Comparison of ENCODE assay signal across 8 mouse cellular contexts in genomic region chr4:115058871-115059590, GRCm38 (mm10). TPM values are rescaled to one million over a fixed set of nuclear protein-coding genes. Genes with fewer than 3 reads are reported as not detected.
DNase-seq lines count a peak whose midpoint lies in the region; ATAC-seq and TF ChIP-seq lines count a peak whose summit lies in the region.

No protein-coding gene starts in this region.

- WGBS in heart, embryonic 10.5 days = 2% methylated on average over 23 of the region's 23 CpGs
- WGBS in limb, embryonic 12.5 days = 2% methylated on average over 23 of the region's 23 CpGs
- under 1% methylated on average over 23 of the region's 23 CpGs for WGBS in neural tube, embryonic 12.5 days

- peaks cover 25% of the 10 kb centered on the region for H3K4me1 ChIP-seq in heart, embryonic 10.5 days
- peaks cover 25% of the 10 kb centered on the region for H3K4me1 ChIP-seq in limb, embryonic 12.5 days (replicated peaks)
- H3K4me1 ChIP-seq in neural tube, embryonic 12.5 days = peaks cover 25% of the 10 kb centered on the region

- H3K9ac ChIP-seq in limb, embryonic 12.5 days (replicated peaks) = no peak overlapping the region
- peak overlapping the region; percentile 22; the same call in 1 of the 2 replicates for H3K9ac ChIP-seq in neural tube, embryonic 12.5 days

- H3K4me3 ChIP-seq in left cerebral cortex, adult 2 months = peak overlapping the region; percentile 17; the same call in 1 of the 2 replicates
- peak overlapping the region; percentile 60 for H3K4me3 ChIP-seq in heart, embryonic 10.5 days
- peak overlapping the region; percentile 19; the same call in 1 of the 2 replicates for H3K4me3 ChIP-seq in limb, embryonic 12.5 days (replicated peaks)
- peak overlapping the region; percentile 23; the same call in 1 of the 2 replicates for H3K4me3 ChIP-seq in neural tube, embryonic 12.5 days

- DNase-seq in left cerebral cortex, adult 2 months (ENCODE audit: extremely low spot score in 1 of 2, low spot score in 2 of 2) = no peak
- DNase-seq in left cerebral cortex, postnatal 14 days (ENCODE audit: low spot score in 2 of 2) = no peak
- DNase-seq in heart, embryonic 10.5 days (ENCODE audit: low spot score) = no peak
- DNase-seq in gastrocnemius, postnatal 25 days = no peak
- no peak for DNase-seq in layer of hippocampus, postnatal 10 days (ENCODE audit: low spot score in 2 of 2)

- H3K36me3 ChIP-seq in heart, embryonic 10.5 days = no peaks in the 10 kb centered on the region
- H3K36me3 ChIP-seq in limb, embryonic 12.5 days = no peaks in the 10 kb centered on the region
- no peaks in the 10 kb centered on the region for H3K36me3 ChIP-seq in neural tube, embryonic 12.5 days

- no peaks in the 10 kb centered on the region for H3K9me3 ChIP-seq in heart, embryonic 10.5 days
- H3K9me3 ChIP-seq in limb, embryonic 12.5 days = no peaks in the 10 kb centered on the region
- H3K9me3 ChIP-seq in neural tube, embryonic 12.5 days = no peaks in the 10 kb centered on the region

- ATAC-seq in limb, embryonic 12.5 days (ENCODE audit: insufficient number of reproducible peaks, insufficient read depth, low FRiP score, low TSS enrichment, low read depth) = no peak
- ATAC-seq in neural tube, embryonic 12.5 days (ENCODE audit: low FRiP score, low read depth) = no peak
- ATAC-seq in megakaryocyte-erythroid progenitor cell, adult 5-6 weeks (replicated peaks; ENCODE audit: low FRiP score, low TSS enrichment, poor library complexity, severe bottlenecking) = no peak

- peaks cover 95% of the 10 kb centered on the region for H3K27me3 ChIP-seq in heart, embryonic 10.5 days (ENCODE audit: insufficient read depth, poor library complexity, severe bottlenecking)
- peaks cover 98% of the 10 kb centered on the region for H3K27me3 ChIP-seq in limb, embryonic 12.5 days
- H3K27me3 ChIP-seq in neural tube, embryonic 12.5 days (replicated peaks) = peaks cover 94% of the 10 kb centered on the region

- peak overlapping the region; percentile 41; the same call in 1 of the 2 replicates for H3K27ac ChIP-seq in left cerebral cortex, adult 2 months
- H3K27ac ChIP-seq in heart, embryonic 10.5 days = peak overlapping the region; percentile 91
- 0 out of 2 replicates have a peak overlapping the region, but pooled peaks have one; percentile 57 for H3K27ac ChIP-seq in limb, embryonic 12.5 days
- no peak overlapping the region for H3K27ac ChIP-seq in neural tube, embryonic 12.5 days

- no peak for TF ChIP-seq CTCF in left cerebral cortex, adult 2 months (IDR thresholded peaks at IDR 0.05)

- 0 out of 2 replicates have a peak overlapping the region, but pooled peaks have one; percentile 7 for H3K4me2 ChIP-seq in limb, embryonic 12.5 days
- H3K4me2 ChIP-seq in neural tube, embryonic 12.5 days (replicated peaks) = 0 out of 2 replicates have a peak overlapping the region, but pooled peaks have one; percentile 10

- intact Hi-C loops in left cerebral cortex, adult 2 months (cut with DNase I) = loop anchor here (1.0 to 5.0 kb wide), 2 partner anchors 72 to 157 kb away; partner anchors contain the start of gene Cmpk1
- intact Hi-C loops in left cerebral cortex, postnatal 14 days (cut with DNase I) = loop anchor here (5.0 kb wide), 2 partner anchors 157 to 878 kb away; partner anchors contain the start of gene Dmbx1

RNA-seq across cellular contexts. Expression of gene Tal1, which starts 2.8 kb away (rescaled TPM):
- 1 to 10 TPM; 1.5 TPM for total RNA-seq in left cerebral cortex, adult 2 months (2021)
- total RNA-seq in left cerebral cortex, postnatal 14 days (2021) = 1 to 10 TPM; 2.3 to 2.7 TPM
- 6.7 and 8.3 TPM in 2 replicates for polyA plus RNA-seq in heart, embryonic 10.5 days (2016; fragmentation: Nextera tagmentation; extraction: Ambion mirVana)
- 1.4 and 1.9 TPM in 2 replicates for polyA plus RNA-seq in limb, embryonic 12.5 days (2016; fragmentation: Nextera tagmentation; extraction: Ambion mirVana)
- 3.0 and 3.3 TPM in 2 replicates for polyA plus RNA-seq in neural tube, embryonic 12.5 days (2016; fragmentation: Nextera tagmentation; extraction: Ambion mirVana)
- 99.5 and 115 TPM in 2 replicates for total RNA-seq in megakaryocyte-erythroid progenitor cell, adult 5-6 weeks (2014; fragmentation: Nextera tagmentation)
- 56.3 and 63.8 TPM in 2 replicates for total RNA-seq in megakaryocyte-erythroid progenitor cell, adult 5-6 weeks (2017)
- 1 to 10 TPM in 1 of 2 experiments, under 1 TPM in 1; 0.46 to 1.3 TPM for total RNA-seq in gastrocnemius, postnatal 25 days (2021)
- total RNA-seq in layer of hippocampus, postnatal 10 days (2021) = 1 to 10 TPM; 2.0 to 2.6 TPM

RNA-seq across cellular contexts. Expression of gene Pdzk1ip1, which starts 29.5 kb away (rescaled TPM):
- total RNA-seq in left cerebral cortex, adult 2 months (2021) = under 1 TPM in 1 of 2 experiments, not detected in 1; 0.75 TPM
- under 1 TPM in 1 of 2 experiments, not detected in 1; 0.44 TPM for total RNA-seq in left cerebral cortex, postnatal 14 days (2021)
- 19.5 and 29.4 TPM in 2 replicates for polyA plus RNA-seq in heart, embryonic 10.5 days (2016; fragmentation: Nextera tagmentation; extraction: Ambion mirVana)
- 9.3 and 11.2 TPM in 2 replicates for polyA plus RNA-seq in limb, embryonic 12.5 days (2016; fragmentation: Nextera tagmentation; extraction: Ambion mirVana)
- 8.0 and 9.5 TPM in 2 replicates for polyA plus RNA-seq in neural tube, embryonic 12.5 days (2016; fragmentation: Nextera tagmentation; extraction: Ambion mirVana)
- 22.0 and 28.7 TPM in 2 replicates for total RNA-seq in megakaryocyte-erythroid progenitor cell, adult 5-6 weeks (2014; fragmentation: Nextera tagmentation)
- total RNA-seq in megakaryocyte-erythroid progenitor cell, adult 5-6 weeks (2017) = 5.9 and 34.2 TPM in 2 replicates
- total RNA-seq in gastrocnemius, postnatal 25 days (2021) = not detected
- total RNA-seq in layer of hippocampus, postnatal 10 days (2021) = under 1 TPM; 0.42 to 0.57 TPM

RNA-seq across cellular contexts. Expression of gene Stil, which starts 59.1 kb away (rescaled TPM):
- under 1 TPM; 0.36 to 0.98 TPM for total RNA-seq in left cerebral cortex, adult 2 months (2021)
- under 1 TPM; 0.40 to 0.57 TPM for total RNA-seq in left cerebral cortex, postnatal 14 days (2021)
- polyA plus RNA-seq in heart, embryonic 10.5 days (2016; fragmentation: Nextera tagmentation; extraction: Ambion mirVana) = 13.0 and 13.5 TPM in 2 replicates
- 16.9 and 20.3 TPM in 2 replicates for polyA plus RNA-seq in limb, embryonic 12.5 days (2016; fragmentation: Nextera tagmentation; extraction: Ambion mirVana)
- 8.9 and 10.2 TPM in 2 replicates for polyA plus RNA-seq in neural tube, embryonic 12.5 days (2016; fragmentation: Nextera tagmentation; extraction: Ambion mirVana)
- total RNA-seq in megakaryocyte-erythroid progenitor cell, adult 5-6 weeks (2014; fragmentation: Nextera tagmentation) = 22.9 and 27.8 TPM in 2 replicates
- total RNA-seq in megakaryocyte-erythroid progenitor cell, adult 5-6 weeks (2017) = 11.0 and 15.6 TPM in 2 replicates
- total RNA-seq in gastrocnemius, postnatal 25 days (2021) = under 1 TPM in 1 of 2 experiments, not detected in 1; 0.24 TPM
- total RNA-seq in layer of hippocampus, postnatal 10 days (2021) = 1 to 10 TPM; 1.2 to 1.6 TPM

Comparison
In these comparisons a context has a peak if more than half of its experiments do, and no peak if none do; other contexts are left out.
1. RNA of gene Tal1, which starts 2.8 kb away (total RNA-seq): 56.3 to 115 TPM in megakaryocyte-erythroid progenitor cell, adult 5-6 weeks; 2.3 to 2.7 TPM in left cerebral cortex, postnatal 14 days, 2.0 to 2.6 TPM in layer of hippocampus, postnatal 10 days, 1.5 TPM in left cerebral cortex, adult 2 months and 0.46 to 1.3 TPM in gastrocnemius, postnatal 25 days; every median in the first group is over 10 times any median in the second.
2. RNA of gene Stil, which starts 59.1 kb away (total RNA-seq): 11.0 to 27.8 TPM in megakaryocyte-erythroid progenitor cell, adult 5-6 weeks; 1.2 to 1.6 TPM in layer of hippocampus, postnatal 10 days, 0.36 to 0.98 TPM in left cerebral cortex, adult 2 months, 0.40 to 0.57 TPM in left cerebral cortex, postnatal 14 days and 0.24 TPM in gastrocnemius, postnatal 25 days; every median in the first group is over 4 times any median in the second.
3. Peak in every context shown above with its lines, with median percentiles within 50 percentile points of each other: H3K4me3 ChIP-seq.